Comparison of ENCODE assay signal across 27 mouse cellular contexts in the genomic region with DNA sequence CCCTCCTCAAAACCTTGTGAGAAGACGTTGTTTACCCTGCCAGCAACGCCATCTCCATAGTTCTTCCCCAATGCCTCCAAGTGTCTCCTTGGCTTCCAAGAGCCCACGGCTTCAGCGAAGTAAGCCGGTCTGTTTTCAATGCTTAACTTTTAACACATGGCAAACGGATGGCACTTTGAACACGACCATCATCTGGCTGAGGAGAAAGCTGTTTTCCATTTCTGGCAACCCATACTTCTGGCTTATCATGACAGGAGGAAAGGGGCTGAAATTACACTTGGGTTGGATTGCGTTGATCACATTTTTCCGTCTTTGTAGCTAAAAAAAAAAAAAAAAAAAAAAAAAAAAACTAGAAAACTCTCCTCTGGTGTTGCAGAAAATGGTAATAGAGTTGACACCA.
"Had no signal": no experiment of that assay in that cellular context is flagged by ENCODE, and none has a peak within 500 bp of the region (broad histone marks: within the 10 kb centered on the region; RNA-seq: fewer than 3 reads in every experiment).

No protein-coding gene starts in this region.

- DNase-seq: gastrocnemius, postnatal 10 days; gastrocnemius, postnatal 25 days; heart, adult 11 months; heart, adult 2 months; heart, postnatal 14 days; heart, postnatal 36 days; kidney, adult 11 months; kidney, adult 2 months; kidney, adult 9 months; kidney, postnatal 14 days; kidney, postnatal 36 days; layer of hippocampus, adult 9-11 months; layer of hippocampus, postnatal 36 days; liver; liver, embryonic 13.5 days had no signal

- H3K4me1 ChIP-seq: heart, embryonic 15.5 days; hindbrain, embryonic 13.5 days; hindbrain, embryonic 15.5 days; limb, embryonic 12.5 days; liver, embryonic 13.5 days had no signal

- H3K9ac ChIP-seq: heart, embryonic 13.5 days; heart, embryonic 15.5 days; hindbrain, embryonic 13.5 days; hindbrain, embryonic 15.5 days; kidney, embryonic 15.5 days; limb, embryonic 12.5 days; liver, embryonic 13.5 days had no signal

- ATAC-seq: hindbrain, postnatal 0 days; intestine, embryonic 16.5 days had no signal

- H3K4me3 ChIP-seq: heart, adult 2 months; heart, embryonic 13.5 days; heart, embryonic 15.5 days; hindbrain, embryonic 13.5 days; hindbrain, embryonic 15.5 days; kidney, embryonic 15.5 days; limb, embryonic 10.5 days; limb, embryonic 12.5 days; liver, embryonic 13.5 days had no signal

- H3K27ac ChIP-seq: heart, adult 2 months; heart, embryonic 13.5 days; heart, embryonic 15.5 days; hindbrain, embryonic 13.5 days; hindbrain, embryonic 15.5 days; hindbrain, postnatal 0 days; kidney, embryonic 15.5 days; kidney, postnatal 0 days; limb, embryonic 10.5 days; limb, embryonic 12.5 days; liver, embryonic 13.5 days had no signal

- H3K27me3 ChIP-seq: heart, embryonic 13.5 days; heart, embryonic 15.5 days; hindbrain, embryonic 15.5 days; kidney, embryonic 15.5 days; limb, embryonic 12.5 days; liver, embryonic 13.5 days had no signal

- H3K9me3 ChIP-seq: heart, embryonic 13.5 days; heart, embryonic 15.5 days; hindbrain, embryonic 13.5 days; hindbrain, embryonic 15.5 days; kidney, embryonic 15.5 days; limb, embryonic 10.5 days; liver, embryonic 13.5 days had no signal

- H3K36me3 ChIP-seq: heart, embryonic 13.5 days; heart, embryonic 15.5 days; hindbrain, embryonic 13.5 days; hindbrain, embryonic 15.5 days; kidney, embryonic 15.5 days; limb, embryonic 10.5 days; limb, embryonic 12.5 days; liver, embryonic 13.5 days had no signal

- H3K4me2 ChIP-seq: heart, embryonic 11.5 days; heart, embryonic 13.5 days; heart, embryonic 15.5 days; hindbrain, embryonic 13.5 days; hindbrain, embryonic 15.5 days; kidney, embryonic 15.5 days; limb, embryonic 12.5 days; liver, embryonic 11.5 days; liver, embryonic 13.5 days had no signal
